Mouse (Mus musculus): ENCODE data around the gene Znrf2. TPM values are rescaled to one million over a fixed set of nuclear protein-coding genes. Genes with fewer than 3 reads are reported as not detected.
"Not testable (repeated sequence)": the region's sequence is repeated elsewhere in the genome, so short reads cannot be mapped to it uniquely, and the experiment has no call there.

Gene Znrf2
- total and polyA plus RNA-seq, 3 experiments = 5.4 to 22.1 (median 12.1) TPM

DNA sequence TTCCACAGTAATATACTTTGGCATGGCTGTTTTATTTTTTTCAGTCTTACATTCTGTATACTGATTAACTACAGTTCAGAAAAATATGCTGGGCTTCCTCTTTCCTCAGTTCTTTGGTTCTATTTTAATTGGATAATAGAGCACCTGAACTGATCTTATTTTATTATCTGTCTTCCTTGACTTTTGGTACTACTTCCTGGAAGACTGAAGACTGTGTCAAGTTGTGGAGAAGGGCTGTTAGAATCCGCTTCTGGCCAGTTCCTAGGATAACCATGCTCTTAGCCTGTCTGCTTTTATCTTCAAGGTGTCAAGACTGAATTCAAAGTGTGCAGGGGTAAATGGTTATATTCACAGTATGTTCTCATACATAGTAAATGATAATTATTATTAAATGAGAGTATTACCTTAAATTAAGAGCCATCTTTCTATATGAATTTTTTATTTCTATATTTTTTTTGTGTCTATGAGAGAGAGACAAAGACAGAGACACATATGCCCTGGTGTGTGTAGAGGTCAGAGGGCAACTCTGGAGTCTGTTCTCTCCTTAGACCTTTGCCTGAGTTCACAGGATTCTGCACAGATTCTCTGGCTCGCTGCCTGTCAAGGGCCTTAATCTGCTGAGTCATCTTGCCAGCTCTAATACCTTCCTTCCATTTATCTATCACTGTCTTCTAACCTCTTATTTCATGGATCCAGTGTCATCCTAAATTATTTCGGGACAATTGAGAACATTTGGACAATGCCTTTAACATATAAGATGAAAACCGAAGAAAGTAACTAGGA lies 39.3 kb downstream of the Znrf2 start:
- Histone ChIP-seq H3K4me3 (no peak overlapping the region), H3K27ac (no peak overlapping the region), H3K36me3 (ENCODE audit: control insufficient read depth, insufficient read depth, low read length) (peaks cover 5% of the 10 kb centered on the region; the same call in 1 of the 2 replicates), H3K9ac (ENCODE audit: low read depth, low read length) (no peak overlapping the region), H3K79me2 (replicated peaks; ENCODE audit: control insufficient read depth, insufficient read depth, low read length) (peaks cover 5% of the 10 kb centered on the region; the same call in 1 of the 2 replicates), H3K27me3 (ENCODE audit: control insufficient read depth, insufficient read depth, low read length) (no peaks in the 10 kb centered on the region), H3K4me1 (ENCODE audit: control insufficient read depth, insufficient read depth, low read length) (peaks cover 8% of the 10 kb centered on the region)
- WGBS = 74% methylated on average over 4 of the region's 4 CpGs
- intact Hi-C loops (cut with DNase I) = no loop called here
- no peak for DNase-seq
- TF ChIP-seq POLR2A (IDR thresholded peaks at IDR 0.05; ENCODE audit: insufficient read depth, low read depth, low read length) = no peak

DNA sequence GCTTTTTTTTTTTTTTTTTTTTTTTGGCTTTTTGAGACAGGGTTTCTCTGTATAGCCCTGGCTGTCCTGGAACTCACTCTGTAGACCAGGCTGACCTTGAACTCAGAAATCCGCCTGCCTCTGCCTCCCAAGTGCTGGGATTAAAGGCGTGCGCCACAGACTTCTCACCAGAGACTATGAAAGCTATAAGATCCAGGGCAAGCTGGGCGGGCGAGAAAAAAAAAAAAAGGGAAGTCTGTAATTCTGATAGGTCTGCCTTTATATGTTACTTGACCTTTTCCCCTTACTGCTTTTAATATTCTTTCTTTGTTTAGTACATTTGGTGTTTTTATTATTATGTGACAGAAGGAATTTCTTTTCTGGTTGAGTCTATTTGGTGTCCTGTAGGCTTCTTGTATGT lies 42.4 kb downstream of the Znrf2 start:
- H3K4me1 ChIP-seq (ENCODE audit: control insufficient read depth, insufficient read depth, low read length); H3K36me3 ChIP-seq (ENCODE audit: control insufficient read depth, insufficient read depth, low read length); H3K27me3 ChIP-seq (ENCODE audit: control insufficient read depth, insufficient read depth, low read length); H3K79me2 ChIP-seq (replicated peaks; ENCODE audit: control insufficient read depth, insufficient read depth, low read length); H3K9ac ChIP-seq (ENCODE audit: low read depth, low read length); H3K27ac ChIP-seq; H3K4me3 ChIP-seq; intact Hi-C loops (cut with DNase I); DNase-seq: not testable (repeated sequence)
- 86% methylated on average over 5 of the region's 5 CpGs for WGBS

DNA sequence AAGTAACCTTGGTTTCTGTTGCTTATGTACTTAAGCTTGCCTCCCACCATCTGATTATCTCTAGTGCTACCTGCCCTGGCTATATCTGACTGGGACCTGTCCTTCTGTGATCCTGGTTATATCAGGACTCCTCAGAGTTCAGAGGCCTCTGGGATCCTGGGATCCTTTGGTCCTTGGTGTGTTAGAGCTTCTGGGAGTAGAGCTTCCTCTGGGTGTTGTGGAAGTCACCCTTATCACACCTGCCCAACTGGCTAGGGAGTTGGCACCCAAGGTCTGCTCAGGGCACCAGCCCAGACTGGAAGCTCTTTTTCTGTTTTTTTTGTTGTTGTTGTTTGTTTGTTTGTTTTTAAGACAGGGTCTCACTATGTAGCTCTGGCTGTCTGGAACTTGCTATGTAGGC lies 43.5 kb downstream of the Znrf2 start:
- TF ChIP-seq CTCF (IDR thresholded peaks at IDR 0.05) (no peak), EP300 (IDR thresholded peaks at IDR 0.05; ENCODE audit: insufficient read depth, low read depth, low read length) (no peak)
- H3K36me3 ChIP-seq (ENCODE audit: control insufficient read depth, insufficient read depth, low read length) = peaks cover 2% of the 10 kb centered on the region; the same call in 1 of the 2 replicates
- intact Hi-C loops (cut with DNase I) = no loop called here

DNA sequence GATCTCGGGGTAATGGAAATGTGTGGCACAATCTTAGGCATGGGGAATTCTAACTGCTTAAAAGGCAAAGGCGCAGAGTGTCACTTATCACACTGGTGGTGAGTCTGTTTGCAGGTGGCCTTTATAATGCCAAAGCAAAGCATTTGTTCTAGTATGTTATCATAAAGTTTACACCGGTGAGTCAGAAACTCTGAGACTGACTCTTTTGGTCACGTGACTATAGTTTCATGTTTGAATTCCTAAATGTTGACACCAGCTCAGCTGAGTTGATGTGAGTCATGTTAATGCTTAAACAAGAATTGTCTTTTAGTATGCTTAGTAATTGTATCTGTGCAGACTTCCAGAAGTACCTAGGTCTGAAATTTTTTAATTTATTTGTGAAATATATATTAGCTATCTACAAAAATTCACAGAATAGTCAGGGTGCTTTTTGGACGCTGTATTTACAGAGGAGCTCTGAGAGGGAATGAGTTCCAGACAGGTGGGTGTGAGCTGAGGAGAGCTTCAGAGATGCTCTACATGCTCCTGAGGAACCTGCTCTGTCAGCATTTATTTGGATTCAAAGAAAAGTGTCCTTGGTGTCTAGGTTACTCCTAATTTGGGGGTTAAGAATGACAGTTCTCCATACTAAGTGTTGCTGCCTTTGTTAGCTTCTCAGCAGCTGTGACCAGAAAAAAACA lies 50.2 kb downstream of the Znrf2 start:
- TF ChIP-seq POLR2A (IDR thresholded peaks at IDR 0.05; ENCODE audit: insufficient read depth, low read depth, low read length) (no peak), EP300 (IDR thresholded peaks at IDR 0.05; ENCODE audit: insufficient read depth, low read depth, low read length) (no peak), CTCF (IDR thresholded peaks at IDR 0.05) (no peak)
- H3K4me1 ChIP-seq (ENCODE audit: control insufficient read depth, insufficient read depth, low read length) = peaks cover 3% of the 10 kb centered on the region
- 60% methylated on average over 5 of the region's 5 CpGs for WGBS
- H3K9ac ChIP-seq (ENCODE audit: low read depth, low read length) = no peak overlapping the region
- peaks cover 4% of the 10 kb centered on the region; the same call in 1 of the 2 replicates for H3K36me3 ChIP-seq (ENCODE audit: control insufficient read depth, insufficient read depth, low read length)
- DNase-seq = no peak
- H3K27me3 ChIP-seq (ENCODE audit: control insufficient read depth, insufficient read depth, low read length) = no peaks in the 10 kb centered on the region
- intact Hi-C loops (cut with DNase I) = no loop called here
- no peak overlapping the region; the same call in 1 of the 2 replicates for H3K27ac ChIP-seq
- no peak overlapping the region for H3K4me3 ChIP-seq
- H3K79me2 ChIP-seq (replicated peaks; ENCODE audit: control insufficient read depth, insufficient read depth, low read length) = no peaks in the 10 kb centered on the region; the same call in none of the 2 replicates

More for the DNA sequence above, 43.5 kb downstream of the Znrf2 start:
- H3K27me3 ChIP-seq (ENCODE audit: control insufficient read depth, insufficient read depth, low read length) = no peaks in the 10 kb centered on the region
- no peak for DNase-seq
- H3K79me2 ChIP-seq (replicated peaks; ENCODE audit: control insufficient read depth, insufficient read depth, low read length) = peaks cover 1% of the 10 kb centered on the region
- H3K4me3 ChIP-seq = no peak overlapping the region
- H3K9ac ChIP-seq (ENCODE audit: low read depth, low read length) = no peak overlapping the region
- H3K4me1 ChIP-seq (ENCODE audit: control insufficient read depth, insufficient read depth, low read length) = peaks cover 2% of the 10 kb centered on the region
- H3K27ac ChIP-seq = no peak overlapping the region

DNA sequence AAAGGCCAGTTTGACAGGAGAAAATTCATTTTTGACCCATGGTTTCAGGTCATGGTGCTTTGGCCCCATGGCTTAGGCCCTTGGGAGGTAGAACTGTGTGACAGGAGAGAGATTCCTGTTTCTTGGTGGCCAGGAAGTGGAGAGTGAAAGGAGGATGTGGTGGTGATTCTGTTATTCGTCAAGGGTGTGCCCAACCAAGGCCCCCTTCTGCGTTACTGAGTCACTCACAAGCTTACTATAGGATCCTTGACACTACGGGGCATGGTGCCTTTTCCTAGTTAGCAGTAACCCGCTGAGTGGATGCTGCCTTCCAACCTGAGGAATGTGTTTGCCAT lies 50.7 kb downstream of the Znrf2 start:
- Histone ChIP-seq H3K79me2 (replicated peaks; ENCODE audit: control insufficient read depth, insufficient read depth, low read length) (no peaks in the 10 kb centered on the region; the same call in 1 of the 2 replicates), H3K4me3 (no peak overlapping the region), H3K4me1 (ENCODE audit: control insufficient read depth, insufficient read depth, low read length) (peaks cover 3% of the 10 kb centered on the region), H3K9ac (ENCODE audit: low read depth, low read length) (no peak overlapping the region), H3K27me3 (ENCODE audit: control insufficient read depth, insufficient read depth, low read length) (no peaks in the 10 kb centered on the region), H3K27ac (no peak overlapping the region; the same call in 1 of the 2 replicates), H3K36me3 (ENCODE audit: control insufficient read depth, insufficient read depth, low read length) (peaks cover 4% of the 10 kb centered on the region; the same call in 1 of the 2 replicates)
- no peak for DNase-seq
- 67% methylated on average over 4 of the region's 4 CpGs for WGBS
- intact Hi-C loops (cut with DNase I) = no loop called here
- TF ChIP-seq EP300 (IDR thresholded peaks at IDR 0.05; ENCODE audit: insufficient read depth, low read depth, low read length) (no peak), CTCF (IDR thresholded peaks at IDR 0.05) (no peak), POLR2A (IDR thresholded peaks at IDR 0.05; ENCODE audit: insufficient read depth, low read depth, low read length) (no peak)

DNA sequence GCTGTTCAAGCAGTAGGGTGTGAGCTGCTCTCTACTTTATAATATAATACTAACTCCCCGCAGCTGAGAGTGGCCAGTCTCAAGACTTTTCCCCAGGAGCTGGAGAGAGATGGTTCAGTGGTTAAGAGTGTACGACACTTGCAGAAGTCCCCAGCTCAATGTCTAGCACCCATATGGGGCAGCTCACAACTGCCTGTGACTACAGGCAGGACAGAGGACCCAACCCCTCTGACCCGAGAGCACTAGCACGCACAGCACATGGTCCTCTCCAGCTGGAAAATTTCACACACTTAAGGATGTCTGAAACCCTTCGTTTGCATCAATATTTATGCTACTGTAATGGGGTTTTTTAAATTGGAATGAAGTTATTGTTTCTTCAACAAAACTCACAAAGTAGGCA lies 56.3 kb downstream of the Znrf2 start:
- Histone ChIP-seq H3K36me3 (ENCODE audit: control insufficient read depth, insufficient read depth, low read length) (peaks cover 2% of the 10 kb centered on the region; the same call in 1 of the 2 replicates), H3K27ac (no peak overlapping the region), H3K4me1 (ENCODE audit: control insufficient read depth, insufficient read depth, low read length) (peaks cover 4% of the 10 kb centered on the region), H3K79me2 (replicated peaks; ENCODE audit: control insufficient read depth, insufficient read depth, low read length) (peaks cover 1% of the 10 kb centered on the region; the same call in 1 of the 2 replicates), H3K4me3 (no peak overlapping the region), H3K27me3 (ENCODE audit: control insufficient read depth, insufficient read depth, low read length) (no peaks in the 10 kb centered on the region), H3K9ac (ENCODE audit: low read depth, low read length) (no peak overlapping the region)
- 80% methylated on average over 5 of the region's 5 CpGs for WGBS
- no peak for TF ChIP-seq CTCF (IDR thresholded peaks at IDR 0.05)
- TF ChIP-seq POLR2A (IDR thresholded peaks at IDR 0.05; ENCODE audit: insufficient read depth, low read depth, low read length) = no peak
- no peak for TF ChIP-seq EP300 (IDR thresholded peaks at IDR 0.05; ENCODE audit: insufficient read depth, low read depth, low read length)
- intact Hi-C loops (cut with DNase I) = no loop called here
- no peak for DNase-seq
